17 mouse cellular contexts compared by ENCODE assay signal in the genomic region with DNA sequence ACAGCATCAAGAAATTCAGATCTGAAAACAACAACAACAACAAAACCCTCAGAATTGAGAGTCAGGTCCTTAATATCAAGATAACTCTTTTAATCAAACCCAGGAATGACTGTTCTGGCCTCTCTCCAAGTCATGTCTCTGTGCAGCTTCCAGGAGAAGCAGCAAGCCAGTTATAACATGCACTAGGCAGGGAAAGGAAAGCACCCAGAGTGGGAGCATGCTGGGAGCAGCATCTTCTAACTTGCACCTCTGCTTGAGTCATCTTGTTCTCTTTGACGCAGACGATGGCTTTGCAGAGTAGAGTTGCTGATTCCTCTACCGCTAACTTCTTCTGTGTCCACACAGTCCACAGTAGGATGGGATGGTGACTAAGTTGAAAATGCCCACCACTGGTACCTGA.
DNase-seq lines count a peak whose midpoint lies in the region.
"Had no signal": no experiment of that assay in that cellular context is flagged by ENCODE, and none has a peak within 500 bp of the region (broad histone marks: within the 10 kb centered on the region; RNA-seq: fewer than 3 reads in every experiment).

No protein-coding gene starts in this region.

- peak; percentile 6 to 36 for DNase-seq in adrenal gland, postnatal 36 days
- DNase-seq in adrenal gland, adult 8-10 months = no peak
- peak; percentile 65 for DNase-seq in heart, adult 11 months
- no peak for DNase-seq in heart, postnatal 36 days
- DNase-seq in brain, adult 2 months (ENCODE audit: low read depth, low spot score) = peak; percentile 59
- no peak for DNase-seq in thymus, postnatal 4 days
- DNase-seq: adrenal gland, postnatal 25 days; cerebellum, adult 11-12 months; cerebellum, adult 8-10 months; cerebellum, postnatal 10 days; cerebellum, postnatal 36 days; embryo, embryonic 11 days; forebrain, postnatal 0 days; gastrocnemius, postnatal 10 days; gastrocnemius, postnatal 36 days; heart, postnatal 14 days; kidney, adult 2 months had no signal

- intact Hi-C loops in heart, postnatal 36 days (cut with DNase I) = no loop called here

Comparison
In these comparisons a context has a peak if more than half of its experiments do, and no peak if none do; other contexts are left out.
1. DNase-seq: peak in adrenal gland, postnatal 36 days (2 of 2), heart, adult 11 months (single experiment) and brain, adult 2 months (single experiment); none in adrenal gland, adult 8-10 months (single experiment), heart, postnatal 36 days (0 of 2) and thymus, postnatal 4 days (single experiment).